Mouse (Mus musculus): Measurements from ENCODE around the gene Kmt5a. TPM values are rescaled to one million over a fixed set of nuclear protein-coding genes. Genes with fewer than 3 reads are reported as not detected.

The Kmt5a gene
- polyA plus RNA-seq, 1 experiment from 2014 or later: 57.7 TPM

DNA sequence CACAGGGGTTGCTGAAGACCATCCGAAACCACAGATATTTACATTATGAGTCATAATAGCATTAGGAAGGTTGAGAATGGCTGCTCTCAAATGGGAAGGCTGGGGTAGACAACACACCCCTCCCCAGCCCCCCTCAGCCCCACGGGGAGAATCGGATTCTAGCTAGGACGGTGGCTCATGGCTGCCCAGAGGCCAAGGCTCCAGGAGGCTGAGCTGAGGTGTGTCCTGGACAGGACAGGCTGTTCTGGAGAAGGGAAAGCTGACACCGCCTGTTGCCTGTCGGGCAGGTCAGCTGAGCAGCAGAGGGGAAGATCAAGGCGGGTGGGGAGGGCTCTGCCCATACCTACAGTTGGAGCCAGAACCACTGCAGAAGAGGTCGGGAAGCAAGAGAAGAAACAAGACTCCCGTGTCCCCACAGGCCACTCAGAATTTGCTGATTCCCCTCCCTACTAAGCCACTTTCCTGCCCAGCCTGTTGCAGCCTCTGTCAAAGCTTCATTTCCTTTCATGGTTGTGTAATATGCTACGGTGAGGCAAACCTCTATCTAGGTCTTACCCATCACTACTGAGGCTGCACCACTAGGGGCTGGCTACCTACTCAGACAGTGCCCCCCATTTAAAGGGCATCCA lies 67.1 kb downstream of the Kmt5a start:
- DNase-seq (ENCODE audit: low spot score): no peak
- Histone ChIP-seq H3K4me3 (ENCODE audit: low read depth, low read length) (no peak overlapping the region), H3K4me1 (replicated peaks; ENCODE audit: control insufficient read depth, insufficient read depth, low read length) (peaks cover 4% of the 10 kb centered on the region; the same call in 1 of the 2 replicates), H3K27ac (ENCODE audit: low read depth) (no peak overlapping the region), H3K4me2 (ENCODE audit: low read length) (no peak overlapping the region), H3K9me3 (ENCODE audit: control insufficient read depth, low read length) (no peaks in the 10 kb centered on the region), H3K36me3 (ENCODE audit: control insufficient read depth, insufficient read depth, low read length) (peaks cover 42% of the 10 kb centered on the region), H3K9ac (ENCODE audit: low read length) (no peak overlapping the region; the same call in 1 of the 2 replicates), H3K27me3 (replicated peaks; ENCODE audit: control insufficient read depth, insufficient read depth, low read length) (no peaks in the 10 kb centered on the region)
- WGBS: 40% methylated on average over 10 of the region's 10 CpGs
- ATAC-seq (replicated peaks; ENCODE audit: low FRiP score, low TSS enrichment, low read depth): no peak

DNA sequence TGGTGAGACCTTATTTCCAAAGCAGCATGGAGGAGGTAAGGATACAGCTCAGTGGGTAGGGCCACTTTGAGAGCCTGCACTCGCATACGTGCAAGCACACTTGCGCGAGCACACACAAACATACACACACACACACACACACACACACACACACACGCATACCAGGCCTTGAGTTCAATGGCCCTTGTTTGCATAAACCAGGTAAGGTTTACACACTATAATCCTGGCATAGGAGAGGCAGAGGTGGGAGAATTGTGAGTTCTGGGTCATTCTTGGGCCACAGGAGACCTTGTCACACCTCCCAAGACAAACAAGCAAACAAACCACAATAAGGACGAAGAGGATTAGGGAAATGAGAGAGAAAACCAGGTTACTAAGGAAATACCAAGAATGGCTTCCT lies 69.5 kb downstream of the Kmt5a start:
- 76% methylated on average over 6 of the region's 6 CpGs for WGBS
- Histone ChIP-seq H3K27me3 (replicated peaks; ENCODE audit: control insufficient read depth, insufficient read depth, low read length) (no peaks in the 10 kb centered on the region), H3K4me3 (ENCODE audit: low read depth, low read length) (no peak overlapping the region), H3K36me3 (ENCODE audit: control insufficient read depth, insufficient read depth, low read length) (peaks cover 41% of the 10 kb centered on the region), H3K27ac (ENCODE audit: low read depth) (no peak overlapping the region), H3K4me1 (replicated peaks; ENCODE audit: control insufficient read depth, insufficient read depth, low read length) (peaks cover 4% of the 10 kb centered on the region; the same call in 1 of the 2 replicates), H3K4me2 (ENCODE audit: low read length) (no peak overlapping the region), H3K9ac (ENCODE audit: low read length) (no peak overlapping the region), H3K9me3 (ENCODE audit: control insufficient read depth, low read length) (no peaks in the 10 kb centered on the region)
- no peak for DNase-seq (ENCODE audit: low spot score)
- ATAC-seq (replicated peaks; ENCODE audit: low FRiP score, low TSS enrichment, low read depth): no peak

DNA sequence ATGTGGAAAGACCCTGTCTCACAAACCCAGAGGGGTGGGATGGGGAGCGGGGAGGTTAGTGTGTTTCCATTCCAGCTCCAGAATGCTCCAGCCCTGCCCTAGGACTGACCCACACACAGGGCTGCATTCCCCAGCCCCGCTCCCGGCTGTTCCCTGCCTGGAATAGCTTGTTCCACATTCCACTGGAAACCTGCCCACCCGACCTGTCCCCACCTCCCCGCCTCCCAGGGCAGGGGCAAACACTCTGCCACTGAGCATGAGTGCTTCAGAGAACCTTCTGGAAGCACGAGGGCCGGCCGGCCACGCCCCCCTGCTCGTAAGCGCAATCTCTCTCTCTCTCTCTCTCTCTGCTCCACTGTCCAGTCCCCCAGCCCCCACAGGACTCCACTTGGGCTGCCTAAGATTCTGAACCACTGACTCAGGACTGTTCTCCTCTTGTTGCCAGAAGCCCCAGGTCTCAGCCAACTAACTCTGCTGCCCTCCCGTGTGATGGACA lies 70.1 kb downstream of the Kmt5a start:
- Histone ChIP-seq H3K4me3 (ENCODE audit: low read depth, low read length) (no peak overlapping the region), H3K27ac (ENCODE audit: low read depth) (no peak overlapping the region), H3K4me2 (ENCODE audit: low read length) (no peak overlapping the region), H3K4me1 (replicated peaks; ENCODE audit: control insufficient read depth, insufficient read depth, low read length) (peaks cover 4% of the 10 kb centered on the region; the same call in 1 of the 2 replicates), H3K36me3 (ENCODE audit: control insufficient read depth, insufficient read depth, low read length) (peaks cover 44% of the 10 kb centered on the region), H3K9ac (ENCODE audit: low read length) (no peak overlapping the region), H3K27me3 (replicated peaks; ENCODE audit: control insufficient read depth, insufficient read depth, low read length) (no peaks in the 10 kb centered on the region), H3K9me3 (ENCODE audit: control insufficient read depth, low read length) (no peaks in the 10 kb centered on the region)
- WGBS: 65% methylated on average over 12 of the region's 12 CpGs
- DNase-seq (ENCODE audit: low spot score): no peak
- no peak for ATAC-seq (replicated peaks; ENCODE audit: low FRiP score, low TSS enrichment, low read depth)

DNA sequence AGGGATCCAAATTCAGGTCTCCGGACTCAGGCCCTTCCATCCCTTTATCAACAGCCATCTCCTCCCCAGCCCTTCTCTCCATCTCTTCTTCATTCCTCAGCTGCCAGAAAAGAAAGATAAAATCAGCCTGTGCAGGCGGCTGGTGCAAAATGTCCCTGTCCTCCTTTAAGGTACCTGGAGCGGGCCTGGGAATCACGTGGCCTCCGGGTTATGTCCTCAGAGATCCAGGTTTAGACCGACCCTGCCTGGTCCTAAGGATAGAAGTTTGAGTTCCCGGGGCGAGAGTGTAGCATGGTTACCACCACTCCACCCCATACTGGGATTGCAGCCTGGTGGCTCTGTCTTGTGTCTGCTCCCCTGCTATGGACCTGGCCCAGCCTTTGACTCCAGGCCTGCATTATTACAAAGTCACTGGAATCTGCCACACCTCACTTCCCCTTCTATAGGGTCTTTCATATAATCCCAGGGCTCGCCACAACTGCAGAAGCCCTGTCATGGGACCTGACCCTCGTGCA lies 70.9 kb downstream of the Kmt5a start:
- ATAC-seq (replicated peaks; ENCODE audit: low FRiP score, low TSS enrichment, low read depth) (no peak), DNase-seq (ENCODE audit: low spot score) (no peak)
- Histone ChIP-seq H3K27ac (ENCODE audit: low read depth) (no peak overlapping the region), H3K4me1 (replicated peaks; ENCODE audit: control insufficient read depth, insufficient read depth, low read length) (peaks cover 4% of the 10 kb centered on the region; the same call in 1 of the 2 replicates), H3K4me3 (ENCODE audit: low read depth, low read length) (no peak overlapping the region), H3K36me3 (ENCODE audit: control insufficient read depth, insufficient read depth, low read length) (peaks cover 42% of the 10 kb centered on the region), H3K9me3 (ENCODE audit: control insufficient read depth, low read length) (no peaks in the 10 kb centered on the region), H3K27me3 (replicated peaks; ENCODE audit: control insufficient read depth, insufficient read depth, low read length) (no peaks in the 10 kb centered on the region), H3K4me2 (ENCODE audit: low read length) (no peak overlapping the region), H3K9ac (ENCODE audit: low read length) (no peak overlapping the region)
- WGBS: 89% methylated on average over 10 of the region's 10 CpGs

Small RNA genes within 50 kb of the gene (microRNA-seq; reads per million reads assigned to microRNA genes)
- gene Gm27486: 0.25 reads per million

Other genes with a start within 250 kb of the Kmt5a start
- gene Pitpnm2, start 190.2 kb upstream of the Kmt5a start, polyA plus RNA-seq (2014; fragmentation: Nextera tagmentation; extraction: Ambion mirVana): 6.2 and 6.7 TPM in 2 replicates
- gene Mphosph9, start 112.0 kb upstream of the Kmt5a start, polyA plus RNA-seq (2014; fragmentation: Nextera tagmentation; extraction: Ambion mirVana): 13.6 and 13.9 TPM in 2 replicates
- 11.6 and 14.1 TPM in 2 replicates for gene 2810006K23Rik, start 111.8 kb upstream of the Kmt5a start, polyA plus RNA-seq (2014; fragmentation: Nextera tagmentation; extraction: Ambion mirVana)
- 58.7 and 59.5 TPM in 2 replicates for gene Cdk2ap1, start 76.8 kb upstream of the Kmt5a start, polyA plus RNA-seq (2014; fragmentation: Nextera tagmentation; extraction: Ambion mirVana)
- gene Sbno1, start 13.9 kb upstream of the Kmt5a start, polyA plus RNA-seq (2014; fragmentation: Nextera tagmentation; extraction: Ambion mirVana): 92.7 and 93.5 TPM in 2 replicates
- gene Rilpl2, start 38.4 kb downstream of the Kmt5a start, polyA plus RNA-seq (2014; fragmentation: Nextera tagmentation; extraction: Ambion mirVana): 37.2 and 38.8 TPM in 2 replicates
- gene Snrnp35, start 43.2 kb downstream of the Kmt5a start, polyA plus RNA-seq (2014; fragmentation: Nextera tagmentation; extraction: Ambion mirVana): 10.7 and 11.2 TPM in 2 replicates
- gene Rilpl1, start 91.5 kb downstream of the Kmt5a start, polyA plus RNA-seq (2014; fragmentation: Nextera tagmentation; extraction: Ambion mirVana): 14.9 and 16.6 TPM in 2 replicates
- gene Tmed2, start 100.8 kb downstream of the Kmt5a start, polyA plus RNA-seq (2014; fragmentation: Nextera tagmentation; extraction: Ambion mirVana): 530 and 550 TPM in 2 replicates
- 15.2 and 16.1 TPM in 2 replicates for gene Ddx55, start 112.9 kb downstream of the Kmt5a start, polyA plus RNA-seq (2014; fragmentation: Nextera tagmentation; extraction: Ambion mirVana)
- 99.2 and 99.6 TPM in 2 replicates for gene Eif2b1, start 139.2 kb downstream of the Kmt5a start, polyA plus RNA-seq (2014; fragmentation: Nextera tagmentation; extraction: Ambion mirVana)
- gene Gtf2h3, start 139.2 kb downstream of the Kmt5a start, polyA plus RNA-seq (2014; fragmentation: Nextera tagmentation; extraction: Ambion mirVana): 75.5 and 84.2 TPM in 2 replicates
- 44.0 and 46.6 TPM in 2 replicates for gene Atp6v0a2, start 188.6 kb downstream of the Kmt5a start, polyA plus RNA-seq (2014; fragmentation: Nextera tagmentation; extraction: Ambion mirVana)

Data from intestine, embryonic 14.5 days (tissue).